Mouse (Mus musculus) C2C12 (cell line): ENCODE data around the gene Adamts16.

ENCODE experiments used
- CTCF ChIP-seq: IDR thresholded peaks from one replicate; pipeline ENCODE4 v1.5.1; 2011; ENCODE audit not compliant: control insufficient read depth, insufficient read depth, insufficient read length
- FOSL1 ChIP-seq: IDR thresholded peaks from one replicate; pipeline ENCODE4 v1.8.0; 2011; ENCODE audit warnings: mild to moderate bottlenecking, low read length; ENCODE audit not compliant: poor library complexity, insufficient read depth, severe bottlenecking
- MAX ChIP-seq: IDR thresholded peaks from one replicate; pipeline ENCODE4 v1.6.1; 2011; ENCODE audit warnings: mild to moderate bottlenecking, control low read depth
- MYOD1 ChIP-seq: IDR thresholded peaks from one replicate; pipeline ENCODE4 v1.6.1; 2011; ENCODE audit warnings: low read depth; ENCODE audit not compliant: control insufficient read depth, insufficient read length
- MYOG ChIP-seq: IDR thresholded peaks from one replicate; pipeline ENCODE4 v1.6.1; 2011; ENCODE audit not compliant: control insufficient read depth, insufficient read length; ENCODE audit errors: extremely low read depth
- USF1 ChIP-seq: IDR thresholded peaks from one replicate; pipeline ENCODE4 v1.6.1; 2011; ENCODE audit warnings: low read depth, mild to moderate bottlenecking, control low read depth, moderate library complexity

GRCm38 (mm10) chr13:70827507-70827906 is 14.1 kb downstream of the Adamts16 start:
- TF ChIP-seq MYOG: no peak
- TF ChIP-seq CTCF: no peak
- no peak for TF ChIP-seq MAX
- no peak for TF ChIP-seq FOSL1
- TF ChIP-seq MYOD1: no peak
- no peak for TF ChIP-seq USF1
